Mouse (Mus musculus) left cerebral cortex, adult 8-10 months (tissue): ENCODE measurements around the gene Rnf32. TPM values are rescaled to one million over a fixed set of nuclear protein-coding genes. Genes with fewer than 3 reads are reported as not detected.

Experiments used
- DNase-seq, 2 experiments: peaks; one replicate each; pipeline ENCODE4 v3.0.0; 2022; ENCODE audit warnings: low spot score in 2 of 2
- total RNA-seq, 4 experiments: library from RNA; stranded (reverse); gene quantifications; 2 replicates each; pipeline ENCODE4 v1.2.4; 2022

Rnf32 gene
- total RNA-seq, 4 experiments from 2014 or later, result 11.7 to 16.7 (median 14.3) TPM

GRCm38 (mm10) chr5:29273426-29273825, 77.6 kb downstream of the Rnf32 start:
- DNase-seq, result no peak

- DNase-seq, result no peak
These were observed 79.0 kb downstream of the Rnf32 start for GRCm38 (mm10) chr5:29274746-29275145.

Other genes with a start within 250 kb of the Rnf32 start
- gene Lmbr1, start 182.4 kb downstream of the Rnf32 start, total RNA-seq, result 10 to 100 TPM; 28.6 to 37.1 (median 32.1) TPM
- 10 to 100 TPM; 25.1 to 28.9 (median 26.8) TPM for gene Nom1, start 238.7 kb downstream of the Rnf32 start, total RNA-seq